Mouse (Mus musculus) urinary bladder, postnatal 25 days (tissue): Measurements from ENCODE around the gene Dock4.

Experiments used
- DNase-seq: peaks from one replicate; pipeline ENCODE4 v3.0.0; 2022; ENCODE audit warnings: low spot score

Dock4 gene

GRCm38 (mm10) chr12:40462693-40463235 lies 17.0 kb downstream of the Dock4 start:
- no peak for DNase-seq

- DNase-seq: no peak
Observed at GRCm38 (mm10) chr12:40463828-40464227, 18.1 kb downstream of the Dock4 start.

GRCm38 (mm10) chr12:40464282-40464681 lies 18.5 kb downstream of the Dock4 start:
- no peak for DNase-seq

- no peak for DNase-seq
Observed at GRCm38 (mm10) chr12:40468235-40468634, 22.5 kb downstream of the Dock4 start.

GRCm38 (mm10) chr12:40469009-40469408 lies 23.3 kb downstream of the Dock4 start:
- no peak for DNase-seq

- DNase-seq: no peak
Observed at GRCm38 (mm10) chr12:40471649-40472399, 26.1 kb downstream of the Dock4 start.

- DNase-seq: no peak
Observed at GRCm38 (mm10) chr12:40473709-40474108, 28.0 kb downstream of the Dock4 start.

- no peak for DNase-seq
Observed at GRCm38 (mm10) chr12:40477621-40478452, 32.1 kb downstream of the Dock4 start.

- DNase-seq: no peak
Observed at GRCm38 (mm10) chr12:40484224-40484623, 38.5 kb downstream of the Dock4 start.

GRCm38 (mm10) chr12:40485210-40485609 lies 39.5 kb downstream of the Dock4 start:
- DNase-seq: no peak

- no peak for DNase-seq
Observed at GRCm38 (mm10) chr12:40486047-40486837, 40.5 kb downstream of the Dock4 start.

- no peak for DNase-seq
Observed at GRCm38 (mm10) chr12:40496387-40496786, 50.6 kb downstream of the Dock4 start.

GRCm38 (mm10) chr12:40497806-40498205 lies 52.1 kb downstream of the Dock4 start:
- no peak for DNase-seq

GRCm38 (mm10) chr12:40498250-40498671 lies 52.5 kb downstream of the Dock4 start:
- no peak for DNase-seq

GRCm38 (mm10) chr12:40498928-40499626 lies 53.3 kb downstream of the Dock4 start:
- no peak for DNase-seq

- DNase-seq: peak; percentile 19
Observed at GRCm38 (mm10) chr12:40499627-40500329, 54.0 kb downstream of the Dock4 start.

GRCm38 (mm10) chr12:40501141-40501540 lies 55.4 kb downstream of the Dock4 start:
- DNase-seq: no peak

GRCm38 (mm10) chr12:40503520-40503919 lies 57.8 kb downstream of the Dock4 start:
- no peak for DNase-seq

- DNase-seq: no peak
Observed at GRCm38 (mm10) chr12:40504687-40505086, 58.9 kb downstream of the Dock4 start.

GRCm38 (mm10) chr12:40507823-40508390 lies 62.2 kb downstream of the Dock4 start:
- DNase-seq: no peak
